Mouse (Mus musculus): ENCODE data around the gene Tmem199. TPM values are rescaled to one million over a fixed set of nuclear protein-coding genes. Genes with fewer than 3 reads are reported as not detected.
A peak's percentile ranks its signal among the peaks of the same experiment; 100 is the strongest.

Gene Tmem199
- 10 to 100 TPM; 11.9 to 13.0 TPM for total RNA-seq (2021)
- long read RNA-seq, experiment 1, transcript Tmem199-201 (6 exons, 1,347 nt) = major isoform, 11 of 12 reads
- long read RNA-seq, experiment 1, partial matches to known transcripts = 0 of 12 reads
- long read RNA-seq, experiment 1, other reads (novel, unspliced or antisense) = 1 of 12 reads
- long read RNA-seq, experiment 2, transcript Tmem199-201 (6 exons, 1,347 nt) = major isoform, 8 of 8 reads
- long read RNA-seq, experiment 2, partial matches to known transcripts = 0 of 8 reads
- long read RNA-seq, experiment 2, other reads (novel, unspliced or antisense) = 0 of 8 reads

DNA sequence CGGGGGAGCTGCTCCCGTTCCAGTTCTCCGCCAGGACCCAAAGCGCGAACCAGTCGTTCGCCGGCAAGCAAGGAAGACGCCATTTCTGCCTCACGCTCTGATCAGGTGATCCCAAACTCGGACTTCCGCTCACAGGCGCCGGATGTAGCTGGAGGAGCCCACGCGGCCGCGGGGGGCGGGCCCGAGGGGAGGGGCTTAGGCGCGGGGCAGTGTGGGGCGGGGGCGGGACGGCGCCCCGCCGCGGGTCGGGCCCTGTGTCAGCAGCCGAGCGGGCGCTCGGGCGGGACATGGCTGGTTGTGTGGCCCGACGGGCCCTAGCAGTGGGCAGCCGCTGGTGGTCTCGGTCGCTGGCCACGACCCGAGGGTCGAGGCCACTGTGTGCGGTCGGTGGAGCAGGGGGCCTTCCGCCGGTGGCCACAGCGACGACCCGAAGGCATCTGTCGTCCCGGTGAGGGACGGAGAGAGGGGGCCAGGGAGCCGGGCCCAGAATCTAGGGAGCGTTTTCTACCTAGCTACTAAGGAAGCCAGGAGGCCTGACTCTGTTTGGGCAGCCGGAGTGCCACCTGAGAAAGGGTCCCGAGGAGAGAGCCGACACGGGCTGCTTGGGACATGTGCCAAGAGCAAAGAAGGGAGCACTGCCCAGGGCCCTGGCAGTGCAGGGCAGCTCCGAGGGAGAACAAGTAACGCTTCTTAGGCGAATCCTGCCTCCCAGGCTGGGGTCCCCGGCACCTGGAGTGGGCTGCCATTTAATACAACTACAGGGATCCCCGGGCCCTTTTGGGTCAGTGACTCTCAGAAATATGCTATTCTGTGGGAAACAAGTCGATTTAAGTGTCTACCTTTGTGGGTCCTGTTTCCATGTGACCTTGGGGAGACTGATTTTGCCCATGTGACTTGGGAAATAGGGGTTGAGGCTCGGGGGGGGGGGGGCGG is at the start of gene Tmem199, which contains the start of gene Poldip2:
Gene Tmem199, minus strand, starts transcription at position 148 of the 933 bp plus-strand sequence.
Gene Poldip2, plus strand, starts transcription at position 169 of the 933 bp plus-strand sequence.
- intact Hi-C loops (cut with DNase I) = loop anchor here (2.0 kb wide), 1 partner anchor 23 kb away; no protein-coding TSS in a partner anchor
- TF ChIP-seq CTCF (IDR thresholded peaks at IDR 0.05) = no peak
- Histone ChIP-seq H3K27ac (peak within 1 kb of the TSS; percentile 97), H3K4me3 (peak within 1 kb of the TSS; percentile 79)
- DNase-seq = peak; percentile 95

DNA sequence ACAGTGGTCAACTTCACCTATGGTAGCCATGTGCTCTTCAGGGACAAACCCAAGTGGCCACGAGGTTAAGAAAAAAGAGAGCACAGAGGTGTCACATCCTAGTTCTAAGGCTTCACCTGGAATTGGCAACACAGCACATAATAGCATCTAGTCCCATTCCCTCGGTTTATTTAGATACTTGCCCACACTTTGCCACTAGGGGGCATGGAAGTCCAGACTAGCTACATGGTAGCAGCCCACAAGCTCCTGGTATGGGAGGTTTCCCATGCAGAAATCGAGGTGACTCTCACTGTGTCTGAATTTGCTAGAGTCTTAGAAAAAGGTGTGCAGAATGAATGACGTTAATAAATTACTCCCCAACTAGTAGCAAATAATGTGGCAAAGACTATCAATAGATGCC is 48.5 kb upstream of the Tmem199 start:
- TF ChIP-seq CTCF (IDR thresholded peaks at IDR 0.05) = peak; percentile 74
- no peak overlapping the region for H3K4me3 ChIP-seq
- intact Hi-C loops (cut with DNase I) = loop anchor here (10.0 kb wide), 1 partner anchor 364 kb away; the partner anchor contains the start of gene Nos2
- no peak overlapping the region for H3K27ac ChIP-seq
- DNase-seq = peak; percentile 60

DNA sequence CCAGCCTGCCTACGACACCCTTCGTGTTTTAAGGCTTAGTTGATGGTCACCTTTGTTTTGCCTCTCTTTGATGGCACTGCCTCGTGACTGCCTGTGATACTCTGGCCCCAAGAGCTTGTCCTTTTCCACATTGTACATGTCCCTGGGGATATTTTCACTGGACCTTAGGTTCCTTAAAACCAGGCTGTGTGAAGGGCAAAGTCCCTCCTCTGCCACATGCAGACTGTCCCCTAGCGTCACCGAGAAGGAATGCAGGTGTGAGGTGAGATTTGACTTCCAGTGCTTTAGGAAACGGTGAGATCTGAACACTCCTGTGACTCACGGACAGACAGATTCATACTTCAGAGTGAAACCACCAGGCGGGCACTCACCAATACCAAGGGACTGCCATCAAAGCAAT is 45.3 kb upstream of the Tmem199 start:
- peak; percentile 32; the same call in 1 of the 2 replicates for TF ChIP-seq CTCF (IDR thresholded peaks at IDR 0.05)
- H3K27ac ChIP-seq = no peak overlapping the region
- intact Hi-C loops (cut with DNase I) = loop anchor here (10.0 kb wide), 1 partner anchor 268 kb away; the partner anchor contains the start of gene Lyrm9
- no peak overlapping the region for H3K4me3 ChIP-seq
- no peak for DNase-seq

DNA sequence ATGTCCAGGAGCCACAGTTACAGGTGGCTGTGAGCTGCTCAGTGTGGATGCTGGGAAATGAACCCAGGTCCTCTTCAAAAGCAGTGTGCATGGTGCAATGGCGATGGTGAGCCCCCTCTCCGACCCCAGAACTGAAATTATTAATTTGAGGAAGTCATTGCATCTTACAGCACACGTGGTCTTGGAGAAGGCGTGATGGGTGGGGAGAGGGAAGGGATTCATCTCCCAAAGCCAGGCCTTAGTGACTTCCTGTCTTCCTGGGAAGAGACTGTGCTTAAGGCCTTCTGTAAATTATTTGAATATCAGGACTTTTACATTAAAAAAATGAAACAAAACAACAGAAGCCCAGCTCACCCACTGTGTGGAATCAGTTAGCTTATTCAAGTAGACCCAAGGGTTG is 44.1 kb upstream of the Tmem199 start:
- intact Hi-C loops (cut with DNase I) = loop anchor here (10.0 kb wide), 1 partner anchor 269 kb away; the partner anchor contains the start of gene Lyrm9
- TF ChIP-seq CTCF (IDR thresholded peaks at IDR 0.05) = no peak
- DNase-seq = no peak
- no peak overlapping the region for H3K4me3 ChIP-seq
- no peak overlapping the region for H3K27ac ChIP-seq

DNA sequence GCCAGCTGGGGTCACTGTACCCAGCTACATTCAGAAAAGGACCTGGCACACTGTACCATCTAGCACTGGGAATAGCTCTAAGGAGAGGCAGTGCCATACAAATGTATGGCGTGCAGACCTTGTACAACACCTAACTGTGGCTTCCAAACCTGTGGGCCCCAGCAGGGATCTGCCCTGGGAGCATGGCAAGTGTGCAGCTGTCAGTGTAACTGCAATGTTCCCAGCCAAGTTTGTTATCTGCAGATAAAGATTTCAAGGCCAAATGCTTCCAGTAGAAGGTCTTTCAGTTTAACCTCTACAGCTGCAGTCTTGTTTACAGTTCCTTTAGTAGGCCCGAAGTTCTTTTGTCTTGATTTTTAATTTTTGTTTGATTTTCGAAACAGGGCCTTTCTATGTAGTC is 43.7 kb upstream of the Tmem199 start:
- no peak for DNase-seq
- TF ChIP-seq CTCF (IDR thresholded peaks at IDR 0.05) = no peak
- intact Hi-C loops (cut with DNase I) = loop anchor here (10.0 kb wide), 1 partner anchor 269 kb away; the partner anchor contains the start of gene Lyrm9
- H3K4me3 ChIP-seq = no peak overlapping the region
- H3K27ac ChIP-seq = no peak overlapping the region

DNA sequence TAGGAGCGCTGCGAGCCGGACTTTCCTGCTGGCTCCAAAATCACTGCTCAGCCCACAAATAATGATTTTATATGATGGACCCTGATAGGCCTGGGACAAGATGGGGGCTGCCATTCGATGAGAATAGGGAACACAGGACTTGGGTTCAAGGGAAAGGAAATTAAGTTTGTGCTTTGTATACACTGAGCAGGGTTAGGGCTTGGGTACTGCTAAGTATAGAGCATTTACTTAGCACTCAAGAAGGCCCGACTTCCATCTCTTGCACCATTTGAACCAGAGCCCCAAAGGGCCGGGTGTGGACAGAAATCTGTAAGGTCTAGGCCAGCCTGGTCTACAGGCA is 39.1 kb upstream of the Tmem199 start:
- peak overlapping the region; percentile 88 for H3K27ac ChIP-seq
- peak overlapping the region; percentile 78 for H3K4me3 ChIP-seq
- intact Hi-C loops (cut with DNase I) = loop anchor here (10.0 kb wide), 1 partner anchor 274 kb away; the partner anchor contains the start of gene Lyrm9
- DNase-seq = no peak
- TF ChIP-seq CTCF (IDR thresholded peaks at IDR 0.05) = no peak

DNA sequence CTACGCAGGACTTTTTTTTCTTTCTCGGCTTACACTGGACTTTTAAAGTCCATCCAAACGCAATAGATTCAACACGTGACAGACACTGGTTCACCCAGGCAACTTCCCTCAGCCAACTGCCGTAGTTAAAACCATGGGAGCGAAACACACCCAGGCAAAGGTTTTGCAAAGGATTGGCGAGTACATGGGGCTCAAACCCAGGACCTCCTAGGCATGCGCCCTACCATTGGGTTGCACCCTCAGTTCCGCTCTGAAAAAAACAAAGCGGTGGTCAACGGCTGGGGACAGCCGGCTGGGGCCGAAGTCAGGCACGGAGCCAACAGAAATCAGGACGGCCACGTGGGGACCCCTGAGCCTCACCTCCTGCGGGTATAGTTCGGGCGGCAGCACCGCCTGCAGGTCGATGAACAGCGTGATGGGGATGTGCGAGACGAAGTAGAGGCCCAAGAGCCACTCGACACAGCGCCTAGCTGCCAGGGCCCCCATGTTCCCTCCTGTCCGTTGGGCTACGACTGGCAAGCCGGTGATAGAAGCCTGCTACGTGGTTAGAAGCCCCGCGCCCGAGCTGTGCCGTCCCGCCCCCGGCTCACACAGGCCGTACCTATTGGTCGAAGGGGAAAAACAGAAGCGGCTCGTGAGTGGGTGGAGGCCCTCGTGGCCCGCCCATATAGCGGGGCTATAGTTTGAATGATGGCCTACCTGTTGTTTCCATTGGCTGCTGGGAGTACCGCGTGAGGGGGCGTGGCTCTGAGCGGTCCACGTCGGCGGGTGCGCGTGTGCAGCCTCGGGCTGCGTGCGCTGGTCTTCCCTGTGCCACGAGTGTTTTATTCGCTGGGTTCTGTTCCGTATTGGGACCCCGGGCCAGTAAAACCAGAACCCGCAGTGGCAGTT is 38.4 kb upstream of the Tmem199 start, which contains the start of gene Tmem97:
Gene Tmem97, minus strand, starts transcription at position 610 of the 891 bp plus-strand sequence.
- peak; percentile 28; the same call in 1 of the 2 replicates for TF ChIP-seq CTCF (IDR thresholded peaks at IDR 0.05)
- DNase-seq = peak; percentile 97
- Histone ChIP-seq H3K27ac (peak within 1 kb of the TSS; percentile 88), H3K4me3 (peak within 1 kb of the TSS; percentile 78)
- intact Hi-C loops (cut with DNase I) = loop anchor here (10.0 kb wide), 1 partner anchor 274 kb away; the partner anchor contains the start of gene Lyrm9

DNA sequence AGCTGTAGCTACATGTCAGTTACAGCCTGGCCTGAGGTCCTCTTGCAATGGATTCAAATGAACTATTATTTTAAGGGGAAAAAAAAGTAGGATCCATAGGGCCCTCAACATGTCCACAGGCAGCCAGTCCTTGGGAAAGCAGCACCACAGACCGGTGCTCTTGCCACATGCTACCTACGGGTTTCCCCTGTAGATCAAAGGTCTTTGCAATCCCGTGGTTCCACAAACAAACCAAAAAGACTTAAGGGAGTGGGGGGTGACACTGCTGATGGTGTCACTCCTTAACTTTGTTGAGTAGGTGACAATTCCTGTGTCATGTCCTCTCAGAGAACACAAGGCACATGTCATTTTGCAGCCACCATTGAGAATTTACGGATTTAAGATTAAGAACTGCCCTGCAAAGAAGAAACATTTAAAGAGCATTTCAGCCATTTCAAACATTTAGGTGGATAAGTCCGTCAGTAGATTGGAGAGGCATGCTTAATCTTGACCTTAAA is 37.6 kb upstream of the Tmem199 start:
- Histone ChIP-seq H3K27ac (no peak overlapping the region), H3K4me3 (peak overlapping the region; percentile 78)
- no peak for TF ChIP-seq CTCF (IDR thresholded peaks at IDR 0.05)
- intact Hi-C loops (cut with DNase I) = no loop called here
- DNase-seq = no peak

DNA sequence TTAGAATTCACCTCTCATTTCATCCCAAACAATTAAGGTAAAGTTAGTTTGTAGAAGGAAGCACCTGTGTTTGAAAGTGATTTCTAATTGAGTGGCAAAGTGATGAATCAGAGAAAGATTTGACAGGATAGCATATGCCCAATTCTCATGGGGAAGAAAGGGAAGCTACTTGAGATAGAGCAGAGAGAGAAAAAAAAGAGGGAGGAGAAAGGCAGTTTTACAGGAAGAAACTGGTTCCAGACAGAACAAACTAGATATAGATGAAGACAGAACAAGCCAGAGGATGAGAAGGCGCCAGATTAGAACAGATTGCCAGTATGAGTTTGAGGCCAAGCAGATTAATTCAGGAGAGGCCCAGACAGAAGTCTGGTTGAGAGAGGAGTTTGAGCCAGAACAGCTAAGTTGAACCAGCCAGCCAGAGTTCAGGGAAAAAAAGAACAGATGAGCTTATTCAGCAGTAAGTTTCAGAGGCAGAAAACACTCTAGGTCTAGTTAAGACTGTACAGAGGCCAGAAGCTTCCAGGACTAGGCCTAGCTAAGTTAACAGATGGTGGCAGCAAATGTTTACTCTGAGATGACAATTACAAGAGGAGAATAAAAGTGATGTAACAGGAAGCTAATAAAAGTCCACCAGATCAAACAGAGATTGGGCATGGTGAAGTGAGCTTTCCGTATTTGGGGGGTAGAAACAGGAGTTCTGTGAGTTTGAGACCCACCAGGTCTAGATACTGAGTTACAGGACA is 35.9 kb upstream of the Tmem199 start:
- DNase-seq = no peak
- Histone ChIP-seq H3K27ac (no peak overlapping the region), H3K4me3 (no peak overlapping the region)
- no peak for TF ChIP-seq CTCF (IDR thresholded peaks at IDR 0.05)
- intact Hi-C loops (cut with DNase I) = no loop called here

DNA sequence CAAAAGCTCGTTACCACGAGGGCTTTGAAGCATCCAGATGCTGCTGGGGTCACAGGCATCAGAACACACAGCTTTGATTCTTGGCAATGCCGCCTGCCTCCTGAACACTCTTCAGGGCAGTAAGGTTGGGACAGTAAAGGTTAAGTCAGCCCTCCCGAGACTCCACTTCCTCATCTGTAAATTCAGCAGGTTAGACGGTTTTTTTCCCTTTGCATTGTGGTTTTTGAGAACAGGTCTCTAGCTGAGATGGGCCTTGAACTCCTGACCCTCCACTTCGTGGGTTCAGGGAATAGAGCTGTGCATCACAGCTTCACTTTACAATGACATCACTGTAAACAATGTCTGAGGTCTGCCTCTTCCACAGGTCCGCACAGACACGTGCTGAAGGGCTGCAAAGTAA is 33.2 kb upstream of the Tmem199 start:
- DNase-seq = no peak
- TF ChIP-seq CTCF (IDR thresholded peaks at IDR 0.05) = no peak
- no peak overlapping the region for H3K27ac ChIP-seq
- H3K4me3 ChIP-seq = no peak overlapping the region
- intact Hi-C loops (cut with DNase I) = no loop called here

All from gastrocnemius, adult 2 months (tissue).